Mouse (Mus musculus): ENCODE measurements around the gene Gemin5.

DNA sequence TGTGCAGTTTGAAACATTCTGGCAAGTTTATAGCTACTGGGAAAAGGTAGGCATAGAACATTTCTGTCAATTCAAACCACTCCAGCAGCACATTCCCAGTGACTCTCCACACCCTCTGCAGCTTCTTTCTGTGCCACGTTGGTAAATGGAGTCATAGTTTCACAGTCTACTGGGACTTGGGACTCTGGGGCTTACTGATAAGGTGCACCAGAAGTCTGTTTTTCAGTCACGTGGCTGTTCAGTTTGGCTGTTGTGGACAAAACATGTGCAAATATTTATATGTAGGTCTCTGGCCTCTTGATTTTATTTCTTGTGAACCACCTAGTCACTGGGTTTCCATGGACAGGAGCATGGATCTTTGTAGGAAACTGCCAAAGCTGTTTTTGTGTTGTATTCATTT is 40.8 kb downstream of the Gemin5 start:
- TF ChIP-seq CTCF (IDR thresholded peaks at IDR 0.05; ENCODE audit: low read depth) = no peak
- TF ChIP-seq EP300 (IDR thresholded peaks at IDR 0.05; ENCODE audit: low read depth) = no peak
